ENCODE assay signal across 8 mouse cellular contexts in the genomic region with DNA sequence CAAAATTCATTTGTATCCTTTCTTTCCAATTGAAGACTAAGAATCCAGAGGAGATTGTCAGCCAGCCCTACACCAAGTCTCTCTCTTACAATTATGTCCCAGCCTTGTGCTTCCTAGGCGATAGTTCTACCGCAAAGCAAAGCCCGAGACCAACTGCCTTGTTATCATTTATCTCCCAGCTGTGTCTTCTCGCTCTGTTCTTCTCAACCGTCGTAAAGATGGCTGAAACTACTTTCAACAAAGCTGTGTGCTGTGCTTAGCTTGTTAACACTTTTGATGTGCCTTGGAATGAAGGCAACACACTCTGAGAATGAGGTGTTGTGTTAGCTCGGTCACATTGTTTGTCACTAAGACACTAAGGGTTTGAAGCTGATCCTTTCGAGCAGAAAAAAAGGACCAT. TPM values are rescaled to one million over a fixed set of nuclear protein-coding genes. Genes with fewer than 3 reads are reported as not detected.
DNase-seq lines count a peak whose midpoint lies in the region; ATAC-seq and TF ChIP-seq lines count a peak whose summit lies in the region.

No protein-coding gene starts in this region.

- 23% methylated on average over 8 of the region's 8 CpGs for WGBS in heart, embryonic 15.5 days
- WGBS in midbrain, embryonic 15.5 days = 24% methylated on average over 8 of the region's 8 CpGs

- H3K9ac ChIP-seq in heart, embryonic 15.5 days = no peak overlapping the region
- H3K9ac ChIP-seq in midbrain, embryonic 15.5 days = peak overlapping the region; percentile 73

- no peaks in the 10 kb centered on the region for H3K9me3 ChIP-seq in heart, embryonic 15.5 days (replicated peaks)
- H3K9me3 ChIP-seq in midbrain, embryonic 15.5 days = no peaks in the 10 kb centered on the region

- H3K27ac ChIP-seq in heart, embryonic 15.5 days = no peak overlapping the region
- 0 out of 2 replicates have a peak overlapping the region, but pooled peaks have one; percentile 13 for H3K27ac ChIP-seq in cortical plate, adult 2 months (ENCODE audit: insufficient read depth, low read length)
- H3K27ac ChIP-seq in midbrain, embryonic 15.5 days = peak overlapping the region; percentile 91

- DNase-seq in heart, adult 8-10 months (ENCODE audit: low spot score) = no peak
- DNase-seq in induced T-regulatory cell, adult 2 months (ENCODE audit: low read depth) = peak; percentile 21
- no peak for DNase-seq in embryo, embryonic 9.5 days (ENCODE audit: extremely low spot score)
- no peak for DNase-seq in thymus, postnatal 10 days (ENCODE audit: low spot score in 2 of 2)
- no peak for DNase-seq in cerebellum, postnatal 14 days

- peak overlapping the region; percentile 59 for H3K4me3 ChIP-seq in heart, embryonic 15.5 days
- H3K4me3 ChIP-seq in cortical plate, adult 2 months (ENCODE audit: insufficient read depth, low read length) = peak overlapping the region; percentile 47
- H3K4me3 ChIP-seq in midbrain, embryonic 15.5 days = peak overlapping the region; percentile 65

- no peaks in the 10 kb centered on the region for H3K36me3 ChIP-seq in heart, embryonic 15.5 days
- no peaks in the 10 kb centered on the region for H3K36me3 ChIP-seq in midbrain, embryonic 15.5 days (replicated peaks)

- TF ChIP-seq CTCF in cortical plate, adult 2 months (IDR thresholded peaks at IDR 0.05; ENCODE audit: extremely low read depth, insufficient read depth, low read length) = no peak

- H3K4me1 ChIP-seq in heart, embryonic 15.5 days (replicated peaks) = peaks cover 19% of the 10 kb centered on the region
- peaks cover 4% of the 10 kb centered on the region; the same call in 1 of the 2 replicates for H3K4me1 ChIP-seq in cortical plate, adult 2 months (ENCODE audit: control insufficient read depth, insufficient read depth, low read length)
- peaks cover 32% of the 10 kb centered on the region for H3K4me1 ChIP-seq in midbrain, embryonic 15.5 days

- peak overlapping the region; percentile 92 for H3K4me2 ChIP-seq in heart, embryonic 15.5 days
- H3K4me2 ChIP-seq in midbrain, embryonic 15.5 days = peak overlapping the region; percentile 79

- no peak for ATAC-seq in heart, embryonic 15.5 days (replicated peaks; ENCODE audit: insufficient number of reproducible peaks, insufficient read depth, low FRiP score, low read depth)
- ATAC-seq in midbrain, embryonic 15.5 days (replicated peaks) = no peak; the same call in 1 of the 2 replicates

- H3K27me3 ChIP-seq in heart, embryonic 15.5 days = peaks cover 25% of the 10 kb centered on the region
- no peaks in the 10 kb centered on the region for H3K27me3 ChIP-seq in midbrain, embryonic 15.5 days (replicated peaks)

- TF ChIP-seq POLR2A in cortical plate, adult 2 months (IDR thresholded peaks at IDR 0.05; ENCODE audit: extremely low read depth, insufficient read depth, low read length) = no peak

RNA-seq across cellular contexts. Expression of a gene that starts 0.7 kb away (rescaled TPM):
- polyA plus RNA-seq in heart, embryonic 15.5 days (2015; fragmentation: Nextera tagmentation; extraction: Ambion mirVana) = 0.33 and 1.4 TPM in 2 replicates
- under 1 TPM in 2 of 4 experiments, not detected in 2; 0.16 to 0.22 TPM for total RNA-seq in heart, adult 8-10 months (2022)
- polyA plus RNA-seq in cortical plate, adult 2 months (2012; rRNA removed) = 18.2 and 18.9 TPM in 2 replicates
- 44.0 and 44.8 TPM in 2 replicates for polyA plus RNA-seq in midbrain, embryonic 15.5 days (2015; fragmentation: Nextera tagmentation; extraction: Ambion mirVana)

RNA-seq across cellular contexts. Expression of a gene that starts 13.4 kb away (rescaled TPM):
- polyA plus RNA-seq in heart, embryonic 15.5 days (2015; fragmentation: Nextera tagmentation; extraction: Ambion mirVana) = 14.5 and 17.0 TPM in 2 replicates
- 1 to 10 TPM; 5.3 to 7.8 (median 6.3) TPM for total RNA-seq in heart, adult 8-10 months (2022)
- polyA plus RNA-seq in cortical plate, adult 2 months (2012; rRNA removed) = 3.9 and 4.8 TPM in 2 replicates
- polyA plus RNA-seq in midbrain, embryonic 15.5 days (2015; fragmentation: Nextera tagmentation; extraction: Ambion mirVana) = 6.4 and 9.8 TPM in 2 replicates

RNA-seq across cellular contexts. Expression of a gene that starts 41.7 kb away (rescaled TPM):
- 137 and 144 TPM in 2 replicates for polyA plus RNA-seq in heart, embryonic 15.5 days (2015; fragmentation: Nextera tagmentation; extraction: Ambion mirVana)
- total RNA-seq in heart, adult 8-10 months (2022) = 100 to 1,000 TPM; 135 to 187 (median 158) TPM
- 659 and 685 TPM in 2 replicates for polyA plus RNA-seq in cortical plate, adult 2 months (2012; rRNA removed)
- polyA plus RNA-seq in midbrain, embryonic 15.5 days (2015; fragmentation: Nextera tagmentation; extraction: Ambion mirVana) = 324 and 331 TPM in 2 replicates
